Mouse (Mus musculus): ENCODE data around the gene Gm2035. TPM values are rescaled to one million over a fixed set of nuclear protein-coding genes. Genes with fewer than 3 reads are reported as not detected.
"Not testable (repeated sequence)": the region's sequence is repeated elsewhere in the genome, so short reads cannot be mapped to it uniquely, and the experiment has no call there.

Gm2035 gene
- polyA plus RNA-seq (2017; shearing (Covaris generic)): not detected

- not testable (repeated sequence) for ATAC-seq
Observed at GRCm38 (mm10) chr12:87919721-87920120, at the start of gene Gm2035. Gm2035 (minus strand) TSS chr12:87919857.

GRCm38 (mm10) chr12:87953780-87954179 is 34.1 kb upstream of the Gm2035 start, which contains the start of gene Gm2042:
Gm2042 (plus strand) TSS chr12:87954080.
- ATAC-seq: not testable (repeated sequence)

- ATAC-seq: not testable (repeated sequence)
Observed at GRCm38 (mm10) chr12:87895070-87895469, 24.6 kb downstream of the Gm2035 start, which contains the start of gene Gm2022. Gm2022 (plus strand) TSS chr12:87895370.

GRCm38 (mm10) chr12:87873772-87874171 is 45.9 kb downstream of the Gm2035 start, which contains the start of gene Gm2016:
Gm2016 (plus strand) TSS chr12:87874072.
- not testable (repeated sequence) for ATAC-seq

Other genes starting within 250 kb of the Gm2035 start
- under 1 TPM in 1 of 2 experiments, not detected in 1; 0.34 TPM for gene Gm21319, start 144.1 kb downstream of the Gm2035 start, polyA plus RNA-seq (2017; shearing (Covaris generic))
- not detected for gene Gm21936, start 124.3 kb downstream of the Gm2035 start, polyA plus RNA-seq (2017; shearing (Covaris generic))
- not detected for gene BB287469, start 103.3 kb downstream of the Gm2035 start, polyA plus RNA-seq (2017; shearing (Covaris generic))
- not detected for gene Gm2001, start 77.5 kb downstream of the Gm2035 start, polyA plus RNA-seq (2017; shearing (Covaris generic))
- gene Gm2016, start 45.8 kb downstream of the Gm2035 start, polyA plus RNA-seq (2017; shearing (Covaris generic)): not detected
- gene Gm2022, start 24.5 kb downstream of the Gm2035 start, polyA plus RNA-seq (2017; shearing (Covaris generic)): not detected
- gene Gm2042, start 34.2 kb upstream of the Gm2035 start, polyA plus RNA-seq (2017; shearing (Covaris generic)): not detected
- not detected for gene Gm2075, start 92.0 kb upstream of the Gm2035 start, polyA plus RNA-seq (2017; shearing (Covaris generic))
- not detected for gene Gm6803, start 98.9 kb upstream of the Gm2035 start, polyA plus RNA-seq (2017; shearing (Covaris generic))
- not detected for gene Gm2056, start 107.1 kb upstream of the Gm2035 start, polyA plus RNA-seq (2017; shearing (Covaris generic))
- gene Gm16368, start 163.8 kb upstream of the Gm2035 start, polyA plus RNA-seq (2017; shearing (Covaris generic)): not detected

Data from CD4-positive, CD25-positive, alpha-beta regulatory T cell, adult 4 months (primary cell).